ENCODE assay signal across 8 mouse cellular contexts in the genomic region with DNA sequence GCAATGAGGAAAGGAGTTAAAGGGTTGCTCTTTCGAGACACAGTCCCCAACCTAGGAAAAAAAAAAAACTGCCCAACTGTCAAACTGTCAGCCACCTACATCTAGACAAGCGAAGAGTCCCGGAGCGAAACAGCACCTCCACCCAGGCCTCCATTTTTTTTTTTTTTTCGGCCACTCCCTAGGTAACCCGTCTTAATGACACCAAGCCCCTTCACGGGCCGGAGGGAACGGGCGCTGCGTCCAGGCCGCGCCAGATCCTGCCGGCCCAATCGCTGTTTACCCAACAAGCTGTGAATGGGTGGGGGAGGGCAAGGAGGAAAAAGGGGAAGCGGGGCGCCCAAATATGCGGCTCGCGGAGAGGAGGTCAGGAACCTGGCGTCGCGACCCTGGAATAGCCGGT. TPM values are rescaled to one million over a fixed set of nuclear protein-coding genes. Genes with fewer than 3 reads are reported as not detected.
DNase-seq lines count a peak whose midpoint lies in the region; ATAC-seq and TF ChIP-seq lines count a peak whose summit lies in the region.

No protein-coding gene starts in this region.

- peak overlapping the region; percentile 24 for H3K27ac ChIP-seq in heart, embryonic 12.5 days (ENCODE audit: poor library complexity, severe bottlenecking)
- no peak overlapping the region for H3K27ac ChIP-seq in embryonic facial prominence, embryonic 13.5 days
- H3K27ac ChIP-seq in hindbrain, postnatal 0 days: peak overlapping the region; percentile 82
- 0 out of 2 replicates have a peak overlapping the region, but pooled peaks have one; percentile 30 for H3K27ac ChIP-seq in lung, embryonic 14.5 days (ENCODE audit: low read depth)
- H3K27ac ChIP-seq in olfactory bulb, adult 2 months (ENCODE audit: insufficient read depth, low read depth, low read length): 0 out of 2 replicates have a peak overlapping the region, but pooled peaks have one; percentile 42

- no peak for TF ChIP-seq CTCF in hindbrain, postnatal 0 days (IDR thresholded peaks at IDR 0.05; ENCODE audit: low read depth)
- TF ChIP-seq CTCF in lung, embryonic 14.5 days (IDR thresholded peaks at IDR 0.05; ENCODE audit: low read depth): no peak
- no peak for TF ChIP-seq CTCF in olfactory bulb, adult 2 months (IDR thresholded peaks at IDR 0.05; ENCODE audit: insufficient read depth, low read depth, low read length)

- no peak for TF ChIP-seq POLR2A in olfactory bulb, adult 2 months (IDR thresholded peaks at IDR 0.05; ENCODE audit: insufficient read depth, low read depth, low read length)

- WGBS in heart, embryonic 12.5 days: 1% methylated on average over 24 of the region's 24 CpGs
- 3% methylated on average over 21 of the region's 24 CpGs for WGBS in embryonic facial prominence, embryonic 13.5 days
- WGBS in hindbrain, postnatal 0 days: 2% methylated on average over 24 of the region's 24 CpGs
- 2% methylated on average over 24 of the region's 24 CpGs for WGBS in lung, embryonic 14.5 days
- 1% methylated on average over 24 of the region's 24 CpGs for WGBS in olfactory bulb, adult 2 months

- H3K9me3 ChIP-seq in heart, embryonic 12.5 days (replicated peaks): no peaks in the 10 kb centered on the region
- H3K9me3 ChIP-seq in embryonic facial prominence, embryonic 13.5 days: no peaks in the 10 kb centered on the region
- H3K9me3 ChIP-seq in hindbrain, postnatal 0 days (ENCODE audit: low read length): no peaks in the 10 kb centered on the region
- no peaks in the 10 kb centered on the region for H3K9me3 ChIP-seq in lung, embryonic 14.5 days (ENCODE audit: low read depth, low read length)

- peak; percentile 30 for ATAC-seq in heart, embryonic 12.5 days (ENCODE audit: insufficient number of reproducible peaks, low FRiP score)
- no peak for ATAC-seq in embryonic facial prominence, embryonic 13.5 days (ENCODE audit: insufficient number of reproducible peaks, insufficient read depth, low FRiP score, low TSS enrichment, low read depth)
- ATAC-seq in hindbrain, postnatal 0 days: no peak
- no peak for ATAC-seq in lung, embryonic 14.5 days (ENCODE audit: insufficient read depth)
- no peak for ATAC-seq in inflammation-experienced regulatory T-cells, adult 6 months

- intact Hi-C loops in heart, postnatal 25 days (cut with DNase I): no loop called here

- H3K36me3 ChIP-seq in heart, embryonic 12.5 days: peaks cover 34% of the 10 kb centered on the region
- H3K36me3 ChIP-seq in embryonic facial prominence, embryonic 13.5 days: peaks cover 27% of the 10 kb centered on the region
- peaks cover 27% of the 10 kb centered on the region for H3K36me3 ChIP-seq in hindbrain, postnatal 0 days (ENCODE audit: insufficient read depth, low read length)
- peaks cover 26% of the 10 kb centered on the region for H3K36me3 ChIP-seq in lung, embryonic 14.5 days (ENCODE audit: insufficient read depth)

- peak overlapping the region; percentile 91 for H3K9ac ChIP-seq in heart, embryonic 12.5 days
- peak overlapping the region; percentile 82 for H3K9ac ChIP-seq in embryonic facial prominence, embryonic 13.5 days
- H3K9ac ChIP-seq in hindbrain, postnatal 0 days (replicated peaks; ENCODE audit: low read length): peak overlapping the region; percentile 95
- peak overlapping the region; percentile 77 for H3K9ac ChIP-seq in lung, embryonic 14.5 days

- no peaks in the 10 kb centered on the region for H3K27me3 ChIP-seq in heart, embryonic 12.5 days (replicated peaks)
- H3K27me3 ChIP-seq in embryonic facial prominence, embryonic 13.5 days: no peaks in the 10 kb centered on the region
- H3K27me3 ChIP-seq in hindbrain, postnatal 0 days (ENCODE audit: insufficient read depth, low read length): no peaks in the 10 kb centered on the region
- no peaks in the 10 kb centered on the region for H3K27me3 ChIP-seq in lung, embryonic 14.5 days (ENCODE audit: insufficient read depth, low read length)

- no peak for DNase-seq in heart, postnatal 25 days (ENCODE audit: low spot score)
- DNase-seq in hindbrain, postnatal 0 days (ENCODE audit: low spot score): peak; percentile 22
- no peak for DNase-seq in lung, embryonic 14.5 days
- DNase-seq in left cerebral cortex, adult 11 months (ENCODE audit: low spot score): no peak

- H3K4me3 ChIP-seq in heart, embryonic 12.5 days: peak overlapping the region; percentile 94
- peak overlapping the region; percentile 75 for H3K4me3 ChIP-seq in embryonic facial prominence, embryonic 13.5 days
- peak overlapping the region; percentile 91 for H3K4me3 ChIP-seq in hindbrain, postnatal 0 days (ENCODE audit: low read length)
- peak overlapping the region; percentile 95 for H3K4me3 ChIP-seq in lung, embryonic 14.5 days (ENCODE audit: low read depth, low read length)
- peak overlapping the region; percentile 88 for H3K4me3 ChIP-seq in olfactory bulb, adult 2 months (ENCODE audit: insufficient read depth, low read depth, low read length)

- H3K4me1 ChIP-seq in heart, embryonic 12.5 days (replicated peaks): peaks cover 32% of the 10 kb centered on the region
- peaks cover 40% of the 10 kb centered on the region for H3K4me1 ChIP-seq in embryonic facial prominence, embryonic 13.5 days
- peaks cover 26% of the 10 kb centered on the region for H3K4me1 ChIP-seq in hindbrain, postnatal 0 days (ENCODE audit: insufficient read depth, low read length)
- peaks cover 8% of the 10 kb centered on the region for H3K4me1 ChIP-seq in lung, embryonic 14.5 days (ENCODE audit: insufficient read depth)
- H3K4me1 ChIP-seq in olfactory bulb, adult 2 months (ENCODE audit: control insufficient read depth, insufficient read depth, low read length): peaks cover 38% of the 10 kb centered on the region

- peak overlapping the region; percentile 82 for H3K4me2 ChIP-seq in heart, embryonic 12.5 days
- H3K4me2 ChIP-seq in embryonic facial prominence, embryonic 13.5 days: peak overlapping the region; percentile 92
- H3K4me2 ChIP-seq in hindbrain, postnatal 0 days (ENCODE audit: low read depth, low read length): peak overlapping the region; percentile 73
- H3K4me2 ChIP-seq in lung, embryonic 14.5 days: peak overlapping the region; percentile 97

RNA-seq across cellular contexts. Expression of a gene that starts 0.5 kb away (rescaled TPM):
- 183 and 196 TPM in 2 replicates for polyA plus RNA-seq in heart, embryonic 12.5 days (2016; fragmentation: Nextera tagmentation; extraction: Ambion mirVana)
- total RNA-seq in heart, postnatal 25 days (2021): 100 to 1,000 TPM; 111 to 127 TPM
- 183 and 186 TPM in 2 replicates for polyA plus RNA-seq in embryonic facial prominence, embryonic 13.5 days (2015; fragmentation: Nextera tagmentation; extraction: Ambion mirVana)
- 579 and 615 TPM in 2 replicates for total RNA-seq in hindbrain, postnatal 0 days (2014; rRNA removed)
- polyA plus RNA-seq in hindbrain, postnatal 0 days (2015; fragmentation: Nextera tagmentation; extraction: Ambion mirVana): 637 and 643 TPM in 2 replicates
- polyA plus RNA-seq in lung, embryonic 14.5 days (2014; fragmentation: Nextera tagmentation; extraction: Ambion mirVana): 139 and 150 TPM in 2 replicates
- not detected in 2 replicates for polyA plus RNA-seq in olfactory bulb, adult 2 months (2012; ENCODE audit: insufficient read depth, insufficient read length, low replicate concordance, missing spikeins)
- polyA plus RNA-seq in inflammation-experienced regulatory T-cells, adult 6 months (2017; shearing (Covaris generic)): 100 to 1,000 TPM in 1 of 3 experiments, 10 to 100 TPM in 2; 75.7 to 115 (median 83.2) TPM

RNA-seq across cellular contexts. Expression of a gene that starts 3.4 kb away (rescaled TPM):
- 18.3 and 19.4 TPM in 2 replicates for polyA plus RNA-seq in heart, embryonic 12.5 days (2016; fragmentation: Nextera tagmentation; extraction: Ambion mirVana)
- 1 to 10 TPM; 4.5 to 5.2 TPM for total RNA-seq in heart, postnatal 25 days (2021)
- 33.8 and 38.7 TPM in 2 replicates for polyA plus RNA-seq in embryonic facial prominence, embryonic 13.5 days (2015; fragmentation: Nextera tagmentation; extraction: Ambion mirVana)
- total RNA-seq in hindbrain, postnatal 0 days (2014; rRNA removed): 286 and 304 TPM in 2 replicates
- polyA plus RNA-seq in hindbrain, postnatal 0 days (2015; fragmentation: Nextera tagmentation; extraction: Ambion mirVana): 71.5 and 77.0 TPM in 2 replicates
- 27.6 and 31.8 TPM in 2 replicates for polyA plus RNA-seq in lung, embryonic 14.5 days (2014; fragmentation: Nextera tagmentation; extraction: Ambion mirVana)
- not detected in 2 replicates for polyA plus RNA-seq in olfactory bulb, adult 2 months (2012; ENCODE audit: insufficient read depth, insufficient read length, low replicate concordance, missing spikeins)
- polyA plus RNA-seq in inflammation-experienced regulatory T-cells, adult 6 months (2017; shearing (Covaris generic)): not detected

RNA-seq across cellular contexts. Expression of a gene that starts 5.2 kb away (rescaled TPM):
- 12.4 and 12.9 TPM in 2 replicates for polyA plus RNA-seq in heart, embryonic 12.5 days (2016; fragmentation: Nextera tagmentation; extraction: Ambion mirVana)
- 1 to 10 TPM; 3.2 to 4.4 TPM for total RNA-seq in heart, postnatal 25 days (2021)
- 19.2 and 20.2 TPM in 2 replicates for polyA plus RNA-seq in embryonic facial prominence, embryonic 13.5 days (2015; fragmentation: Nextera tagmentation; extraction: Ambion mirVana)
- total RNA-seq in hindbrain, postnatal 0 days (2014; rRNA removed): 21.2 and 24.8 TPM in 2 replicates
- polyA plus RNA-seq in hindbrain, postnatal 0 days (2015; fragmentation: Nextera tagmentation; extraction: Ambion mirVana): 13.5 and 14.1 TPM in 2 replicates
- 21.4 and 21.7 TPM in 2 replicates for polyA plus RNA-seq in lung, embryonic 14.5 days (2014; fragmentation: Nextera tagmentation; extraction: Ambion mirVana)
- not detected in 2 replicates for polyA plus RNA-seq in olfactory bulb, adult 2 months (2012; ENCODE audit: insufficient read depth, insufficient read length, low replicate concordance, missing spikeins)
- 10 to 100 TPM; 20.1 to 32.4 (median 23.9) TPM for polyA plus RNA-seq in inflammation-experienced regulatory T-cells, adult 6 months (2017; shearing (Covaris generic))

RNA-seq across cellular contexts. Expression of a gene that starts 14.3 kb away (rescaled TPM):
- 0.74 and 0.91 TPM in 2 replicates for polyA plus RNA-seq in heart, embryonic 12.5 days (2016; fragmentation: Nextera tagmentation; extraction: Ambion mirVana)
- under 1 TPM; 0.13 to 0.39 TPM for total RNA-seq in heart, postnatal 25 days (2021)
- polyA plus RNA-seq in embryonic facial prominence, embryonic 13.5 days (2015; fragmentation: Nextera tagmentation; extraction: Ambion mirVana): 1.9 and 2.3 TPM in 2 replicates
- total RNA-seq in hindbrain, postnatal 0 days (2014; rRNA removed): 2.0 and 3.4 TPM in 2 replicates
- polyA plus RNA-seq in hindbrain, postnatal 0 days (2015; fragmentation: Nextera tagmentation; extraction: Ambion mirVana): 1.7 and 2.2 TPM in 2 replicates
- polyA plus RNA-seq in lung, embryonic 14.5 days (2014; fragmentation: Nextera tagmentation; extraction: Ambion mirVana): 1.0 and 1.3 TPM in 2 replicates
- not detected in 2 replicates for polyA plus RNA-seq in olfactory bulb, adult 2 months (2012; ENCODE audit: insufficient read depth, insufficient read length, low replicate concordance, missing spikeins)
- polyA plus RNA-seq in inflammation-experienced regulatory T-cells, adult 6 months (2017; shearing (Covaris generic)): not detected

RNA-seq across cellular contexts. Expression of a gene that starts 28.2 kb away (rescaled TPM):
- polyA plus RNA-seq in heart, embryonic 12.5 days (2016; fragmentation: Nextera tagmentation; extraction: Ambion mirVana): 43.0 and 44.7 TPM in 2 replicates
- 10 to 100 TPM; 76.0 to 77.1 TPM for total RNA-seq in heart, postnatal 25 days (2021)
- polyA plus RNA-seq in embryonic facial prominence, embryonic 13.5 days (2015; fragmentation: Nextera tagmentation; extraction: Ambion mirVana): 46.0 and 47.3 TPM in 2 replicates
- 51.1 and 52.5 TPM in 2 replicates for total RNA-seq in hindbrain, postnatal 0 days (2014; rRNA removed)
- polyA plus RNA-seq in hindbrain, postnatal 0 days (2015; fragmentation: Nextera tagmentation; extraction: Ambion mirVana): 48.7 and 50.0 TPM in 2 replicates
- 39.2 and 44.2 TPM in 2 replicates for polyA plus RNA-seq in lung, embryonic 14.5 days (2014; fragmentation: Nextera tagmentation; extraction: Ambion mirVana)
- polyA plus RNA-seq in olfactory bulb, adult 2 months (2012; ENCODE audit: insufficient read depth, insufficient read length, low replicate concordance, missing spikeins): 213 TPM in 1 of 2 replicates, not detected in the other
- polyA plus RNA-seq in inflammation-experienced regulatory T-cells, adult 6 months (2017; shearing (Covaris generic)): 10 to 100 TPM; 11.3 to 13.9 (median 12.7) TPM

Comparison
In these comparisons a context has a peak if more than half of its experiments do, and no peak if none do; other contexts are left out.
1. RNA of a gene that starts 3.4 kb away (polyA plus RNA-seq): 71.5 to 77.0 TPM in hindbrain, postnatal 0 days, 33.8 to 38.7 TPM in embryonic facial prominence, embryonic 13.5 days, 27.6 to 31.8 TPM in lung, embryonic 14.5 days and 18.3 to 19.4 TPM in heart, embryonic 12.5 days; not detected in olfactory bulb, adult 2 months and not detected in inflammation-experienced regulatory T-cells, adult 6 months; every median in the first group is over 10 times any median in the second.
2. RNA of a gene that starts 5.2 kb away (polyA plus RNA-seq): 20.1 to 32.4 TPM in inflammation-experienced regulatory T-cells, adult 6 months, 21.4 to 21.7 TPM in lung, embryonic 14.5 days, 19.2 to 20.2 TPM in embryonic facial prominence, embryonic 13.5 days, 13.5 to 14.1 TPM in hindbrain, postnatal 0 days and 12.4 to 12.9 TPM in heart, embryonic 12.5 days; not detected in olfactory bulb, adult 2 months; every median in the first group is over 10 times any median in the second.
3. Peak in every context shown above with its lines, with median percentiles within 50 percentile points of each other: H3K4me2 ChIP-seq, H3K4me3 ChIP-seq and H3K9ac ChIP-seq.